Mouse (Mus musculus) adrenal gland, postnatal 36 days (tissue): ENCODE measurements around the gene Ggt1. TPM values are rescaled to one million over a fixed set of nuclear protein-coding genes. Genes with fewer than 3 reads are reported as not detected.
A peak's percentile ranks its signal among the peaks of the same experiment; 100 is the strongest.

Experiments used
- DNase-seq, 2 experiments: peaks; one replicate each; pipeline ENCODE4 v3.0.0; 2021; ENCODE audit warnings: mixed read lengths in 1 of 2
- total RNA-seq, 2 experiments: library from RNA; stranded (reverse); gene quantifications; 2 replicates each; pipeline ENCODE4 v1.2.3; 2021

Gene Ggt1
- total RNA-seq, 2 experiments from 2014 or later: not detected

- no peak for DNase-seq
These were observed 71.6 kb downstream of the Ggt1 start for GRCm38 (mm10) chr10:75633048-75633447.

DNA sequence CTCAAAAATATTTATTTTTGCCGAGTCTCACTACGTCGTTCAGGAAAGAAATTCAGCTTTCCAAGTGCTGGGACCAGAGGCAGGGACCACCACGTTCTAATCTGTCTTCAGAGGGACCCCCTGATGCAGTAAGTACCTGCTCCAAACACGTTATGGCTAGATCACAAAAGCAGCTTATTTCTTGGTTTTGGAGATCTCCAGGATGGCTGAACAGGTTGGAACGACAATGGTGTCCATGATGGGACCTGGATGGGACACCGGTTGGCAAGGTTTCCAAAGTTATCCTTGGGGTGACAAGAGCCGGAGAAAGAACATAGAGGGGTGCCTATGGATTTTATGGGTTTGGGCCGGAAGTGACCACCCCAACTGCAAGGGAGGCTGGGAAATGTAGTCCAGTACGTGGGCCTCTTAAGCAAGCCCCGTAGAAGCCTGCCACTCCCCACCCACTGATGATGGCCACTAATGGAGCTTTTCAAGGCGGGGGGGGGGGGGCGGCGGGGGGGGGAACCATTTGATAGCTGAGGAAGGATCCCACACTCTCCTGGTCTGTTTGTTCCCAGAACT lies 72.3 kb downstream of the Ggt1 start:
- DNase-seq: no peak

DNA sequence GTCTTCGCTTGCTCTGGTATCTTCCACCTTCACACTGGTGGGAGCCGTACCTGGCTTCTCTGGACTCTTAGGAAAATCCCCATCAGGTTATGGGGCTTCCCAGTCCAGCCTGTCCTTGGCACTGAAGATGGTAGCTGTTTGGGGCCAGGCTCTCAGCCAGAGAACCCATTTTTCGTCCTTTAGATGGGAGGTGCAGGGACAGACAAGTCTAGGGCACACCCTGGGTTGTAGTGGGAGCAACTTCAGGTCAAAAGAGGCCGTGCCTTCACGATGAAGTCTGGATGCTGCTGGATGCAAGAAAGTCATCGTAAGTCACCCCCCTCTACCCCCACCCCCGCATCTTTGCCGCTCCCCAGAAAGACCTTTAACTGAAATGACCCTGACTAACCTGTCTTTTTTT lies 73.2 kb downstream of the Ggt1 start:
- DNase-seq: no peak

DNA sequence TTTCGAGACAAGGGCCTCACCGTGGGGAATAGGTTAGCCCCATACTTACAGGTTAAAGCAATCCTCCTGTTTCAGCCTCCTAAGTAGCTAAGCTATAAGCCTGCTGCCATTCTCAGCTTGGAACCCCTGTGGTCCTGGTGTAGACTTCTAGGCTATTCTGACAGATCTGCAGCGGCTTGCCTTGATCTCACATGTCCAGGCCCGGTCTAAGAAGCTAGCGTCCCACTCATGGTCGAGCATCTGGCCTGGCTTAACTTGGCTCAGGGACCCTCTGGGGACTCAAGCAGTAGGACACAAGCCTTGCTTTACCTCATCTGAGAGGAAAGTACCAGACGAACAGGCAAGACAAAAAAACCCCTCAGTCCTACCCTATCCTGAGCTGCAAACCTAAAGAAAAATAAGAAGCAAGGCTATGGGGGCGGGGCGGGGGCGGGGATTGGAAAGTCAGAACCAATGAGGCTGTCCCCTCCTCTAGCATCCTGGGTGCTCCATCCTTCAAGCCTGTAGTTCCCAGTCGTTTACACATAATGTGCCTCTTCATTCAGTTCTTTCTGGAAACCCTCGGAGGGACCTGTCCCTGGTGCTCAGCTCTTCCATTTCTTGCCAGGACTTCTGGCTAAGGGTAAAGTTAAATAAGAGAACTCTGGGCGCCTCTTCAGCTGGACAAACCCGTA lies 73.8 kb downstream of the Ggt1 start:
- DNase-seq: no peak

DNA sequence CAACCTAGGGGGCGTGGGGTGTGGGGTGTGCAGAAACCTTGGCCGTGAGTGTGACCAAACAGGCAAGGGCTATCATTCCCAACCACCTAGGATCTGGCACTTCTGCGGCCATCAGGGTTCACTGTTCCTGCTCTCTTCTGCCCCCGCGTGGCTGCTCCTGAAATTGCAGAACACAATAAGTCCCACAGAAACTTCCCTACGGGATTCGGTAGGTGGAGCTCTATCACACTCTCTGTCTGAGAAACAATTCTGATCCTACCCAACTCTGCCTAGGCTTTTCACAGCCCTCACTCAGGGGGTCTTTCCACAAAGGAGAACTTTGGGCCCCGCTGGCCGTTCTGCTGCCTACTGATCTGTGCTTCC lies 74.3 kb downstream of the Ggt1 start:
- peak; percentile 86 to 89 for DNase-seq

Other genes starting within 250 kb of the Ggt1 start
- 1 to 10 TPM; 2.9 to 3.9 TPM for gene Adora2a, start 244.7 kb upstream of the Ggt1 start, total RNA-seq
- under 1 TPM; 0.40 to 0.76 TPM for gene Upb1, start 160.5 kb upstream of the Ggt1 start, total RNA-seq
- gene Snrpd3, start 44.1 kb upstream of the Ggt1 start, total RNA-seq: 10 to 100 TPM; 81.9 to 98.1 TPM
- 10 to 100 TPM; 29.7 to 42.1 TPM for gene Gucd1, start 43.6 kb upstream of the Ggt1 start, total RNA-seq
- gene Lrrc75b, start 1.3 kb upstream of the Ggt1 start, total RNA-seq: under 1 TPM; 0.17 to 0.36 TPM
- 1 to 10 TPM; 6.5 to 6.6 TPM for gene Ggt5, start 27.7 kb downstream of the Ggt1 start, total RNA-seq
- gene Susd2, start 82.4 kb downstream of the Ggt1 start, total RNA-seq: 10 to 100 TPM in 1 of 2 experiments, 1 to 10 TPM in 1; 9.7 to 11.0 TPM
- 10 to 100 TPM; 32.9 to 35.1 TPM for gene Cabin1, start 202.7 kb downstream of the Ggt1 start, total RNA-seq
- gene Ddt, start 211.8 kb downstream of the Ggt1 start, total RNA-seq: 100 to 1,000 TPM; 107 to 161 TPM
- gene Gm20441, start 219.3 kb downstream of the Ggt1 start, total RNA-seq: under 1 TPM in 1 of 2 experiments, not detected in 1; 0.53 TPM
- gene Gstt3, start 219.8 kb downstream of the Ggt1 start, total RNA-seq: 10 to 100 TPM; 14.9 to 28.7 TPM
- 10 to 100 TPM; 37.6 to 47.8 TPM for gene Gstt1, start 237.0 kb downstream of the Ggt1 start, total RNA-seq